Mouse (Mus musculus): ENCODE measurements around the gene Gxylt1. TPM values are rescaled to one million over a fixed set of nuclear protein-coding genes. Genes with fewer than 3 reads are reported as not detected.
A peak's percentile ranks its signal among the peaks of the same experiment; 100 is the strongest.

The Gxylt1 gene
- polyA plus RNA-seq, 1 experiment from 2014 or later: 5.9 TPM

- Histone ChIP-seq H3K27ac (replicated peaks) (peak overlapping the region; percentile 83), H3K9ac (peak overlapping the region; percentile 65), H3K27me3 (no peaks in the 10 kb centered on the region), H3K4me3 (peak overlapping the region; percentile 59), H3K4me2 (peak overlapping the region; percentile 90), H3K36me3 (no peaks in the 10 kb centered on the region), H3K4me1 (replicated peaks) (peaks cover 35% of the 10 kb centered on the region), H3K9me3 (no peaks in the 10 kb centered on the region)
- 42% methylated on average over 19 of the region's 19 CpGs for whole genome bisulfite sequencing
- no peak for ATAC-seq (ENCODE audit: low FRiP score, low read depth)
These were observed 946 bp downstream of the Gxylt1 start for GRCm38 (mm10) chr15:93273788-93274678.

- 0 out of 2 replicates have a peak overlapping the region, but pooled peaks have one; percentile 90 for H3K4me2 ChIP-seq
- 90% methylated on average over 9 of the region's 9 CpGs for WGBS
- ATAC-seq (ENCODE audit: low FRiP score, low read depth): no peak
- H3K4me1 ChIP-seq (replicated peaks): peaks cover 35% of the 10 kb centered on the region
- no peak overlapping the region for H3K9ac ChIP-seq
- no peaks in the 10 kb centered on the region for H3K9me3 ChIP-seq
- H3K4me3 ChIP-seq: no peak overlapping the region
- H3K36me3 ChIP-seq: no peaks in the 10 kb centered on the region
- H3K27ac ChIP-seq (replicated peaks): no peak overlapping the region
- no peaks in the 10 kb centered on the region for H3K27me3 ChIP-seq
These were observed 2.0 kb downstream of the Gxylt1 start for GRCm38 (mm10) chr15:93272948-93273347.

- no peak overlapping the region for H3K9ac ChIP-seq
- no peak overlapping the region for H3K4me3 ChIP-seq
- no peaks in the 10 kb centered on the region for H3K9me3 ChIP-seq
- ATAC-seq (ENCODE audit: low FRiP score, low read depth): no peak
- H3K27ac ChIP-seq (replicated peaks): no peak overlapping the region
- WGBS: 84% methylated on average over 9 of the region's 9 CpGs
- no peaks in the 10 kb centered on the region for H3K27me3 ChIP-seq
- no peaks in the 10 kb centered on the region for H3K36me3 ChIP-seq
- H3K4me1 ChIP-seq (replicated peaks): peaks cover 30% of the 10 kb centered on the region
- no peak overlapping the region for H3K4me2 ChIP-seq
These were observed 4.6 kb downstream of the Gxylt1 start for GRCm38 (mm10) chr15:93270289-93270855.

- 97% methylated on average over 7 of the region's 7 CpGs for WGBS
These were observed 5.4 kb downstream of the Gxylt1 start for GRCm38 (mm10) chr15:93269572-93269971.

GRCm38 (mm10) chr15:93268001-93268400, 7.0 kb downstream of the Gxylt1 start:
- Histone ChIP-seq H3K9ac (no peak overlapping the region), H3K27ac (replicated peaks) (no peak overlapping the region), H3K36me3 (no peaks in the 10 kb centered on the region), H3K4me2 (no peak overlapping the region), H3K9me3 (no peaks in the 10 kb centered on the region), H3K4me1 (replicated peaks) (peaks cover 18% of the 10 kb centered on the region), H3K4me3 (no peak overlapping the region), H3K27me3 (no peaks in the 10 kb centered on the region)
- ATAC-seq (ENCODE audit: low FRiP score, low read depth): no peak
- 95% methylated on average over 1 of the region's 1 CpGs for WGBS

More at GRCm38 (mm10) chr15:93269572-93269971, 5.4 kb downstream of the Gxylt1 start:
- Histone ChIP-seq H3K4me2 (no peak overlapping the region), H3K9ac (no peak overlapping the region), H3K27ac (replicated peaks) (no peak overlapping the region), H3K4me3 (no peak overlapping the region), H3K4me1 (replicated peaks) (peaks cover 30% of the 10 kb centered on the region), H3K27me3 (no peaks in the 10 kb centered on the region), H3K36me3 (no peaks in the 10 kb centered on the region), H3K9me3 (no peaks in the 10 kb centered on the region)
- no peak for ATAC-seq (ENCODE audit: low FRiP score, low read depth)

- H3K9me3 ChIP-seq: no peaks in the 10 kb centered on the region
- H3K27ac ChIP-seq (replicated peaks): no peak overlapping the region
- H3K9ac ChIP-seq: no peak overlapping the region
- no peaks in the 10 kb centered on the region for H3K36me3 ChIP-seq
- H3K4me2 ChIP-seq: no peak overlapping the region
- no peak for ATAC-seq (ENCODE audit: low FRiP score, low read depth)
- H3K27me3 ChIP-seq: no peaks in the 10 kb centered on the region
- H3K4me1 ChIP-seq (replicated peaks): peaks cover 13% of the 10 kb centered on the region
- no peak overlapping the region for H3K4me3 ChIP-seq
- 85% methylated on average over 8 of the region's 8 CpGs for WGBS
These were observed 7.5 kb downstream of the Gxylt1 start for GRCm38 (mm10) chr15:93267479-93267878.

GRCm38 (mm10) chr15:93266361-93266760, 8.6 kb downstream of the Gxylt1 start:
- Histone ChIP-seq H3K4me3 (no peak overlapping the region), H3K4me2 (no peak overlapping the region), H3K9me3 (no peaks in the 10 kb centered on the region), H3K27ac (replicated peaks) (no peak overlapping the region), H3K27me3 (no peaks in the 10 kb centered on the region), H3K36me3 (no peaks in the 10 kb centered on the region), H3K9ac (no peak overlapping the region), H3K4me1 (replicated peaks) (peaks cover 9% of the 10 kb centered on the region)
- no peak for ATAC-seq (ENCODE audit: low FRiP score, low read depth)
- 57% methylated on average over 16 of the region's 16 CpGs for WGBS

GRCm38 (mm10) chr15:93265728-93266127, 9.3 kb downstream of the Gxylt1 start:
- no peak overlapping the region for H3K4me3 ChIP-seq
- no peaks in the 10 kb centered on the region for H3K36me3 ChIP-seq
- H3K9me3 ChIP-seq: no peaks in the 10 kb centered on the region
- ATAC-seq (ENCODE audit: low FRiP score, low read depth): no peak
- H3K27ac ChIP-seq (replicated peaks): no peak overlapping the region
- H3K4me1 ChIP-seq (replicated peaks): peaks cover 9% of the 10 kb centered on the region
- 46% methylated on average over 2 of the region's 2 CpGs for WGBS
- H3K9ac ChIP-seq: no peak overlapping the region
- no peaks in the 10 kb centered on the region for H3K27me3 ChIP-seq
- H3K4me2 ChIP-seq: no peak overlapping the region

GRCm38 (mm10) chr15:93265231-93265630, 9.7 kb downstream of the Gxylt1 start:
- Histone ChIP-seq H3K9me3 (no peaks in the 10 kb centered on the region), H3K36me3 (no peaks in the 10 kb centered on the region), H3K27ac (replicated peaks) (no peak overlapping the region), H3K4me1 (replicated peaks) (peaks cover 6% of the 10 kb centered on the region; the same call in 1 of the 2 replicates), H3K9ac (no peak overlapping the region), H3K4me3 (no peak overlapping the region), H3K4me2 (no peak overlapping the region), H3K27me3 (no peaks in the 10 kb centered on the region)
- no peak for ATAC-seq (ENCODE audit: low FRiP score, low read depth)
- WGBS: 87% methylated on average over 3 of the region's 3 CpGs

GRCm38 (mm10) chr15:93264221-93264620, 10.8 kb downstream of the Gxylt1 start:
- H3K4me1 ChIP-seq (replicated peaks): peaks cover 6% of the 10 kb centered on the region; the same call in 1 of the 2 replicates
- WGBS: 88% methylated on average over 3 of the region's 3 CpGs
- H3K9me3 ChIP-seq: no peaks in the 10 kb centered on the region
- H3K27me3 ChIP-seq: no peaks in the 10 kb centered on the region
- H3K36me3 ChIP-seq: no peaks in the 10 kb centered on the region
- no peak for ATAC-seq (ENCODE audit: low FRiP score, low read depth)
- no peak overlapping the region for H3K4me3 ChIP-seq
- H3K4me2 ChIP-seq: no peak overlapping the region
- no peak overlapping the region for H3K27ac ChIP-seq (replicated peaks)
- H3K9ac ChIP-seq: no peak overlapping the region

GRCm38 (mm10) chr15:93263566-93263965, 11.4 kb downstream of the Gxylt1 start:
- H3K9ac ChIP-seq: no peak overlapping the region
- no peak for ATAC-seq (ENCODE audit: low FRiP score, low read depth)
- H3K36me3 ChIP-seq: 0 out of 2 replicates have a peak, but pooled peaks cover 3% of the 10 kb centered on the region
- WGBS: 88% methylated on average over 7 of the region's 7 CpGs
- no peaks in the 10 kb centered on the region for H3K27me3 ChIP-seq
- no peak overlapping the region for H3K4me3 ChIP-seq
- H3K9me3 ChIP-seq: no peaks in the 10 kb centered on the region
- no peak overlapping the region for H3K4me2 ChIP-seq
- no peak overlapping the region for H3K27ac ChIP-seq (replicated peaks)
- peaks cover 6% of the 10 kb centered on the region; the same call in 1 of the 2 replicates for H3K4me1 ChIP-seq (replicated peaks)

- Histone ChIP-seq H3K4me1 (replicated peaks) (peaks cover 6% of the 10 kb centered on the region; the same call in 1 of the 2 replicates), H3K27ac (replicated peaks) (no peak overlapping the region), H3K4me2 (no peak overlapping the region), H3K9ac (no peak overlapping the region), H3K36me3 (peaks cover 11% of the 10 kb centered on the region; the same call in 1 of the 2 replicates), H3K4me3 (no peak overlapping the region), H3K9me3 (no peaks in the 10 kb centered on the region), H3K27me3 (no peaks in the 10 kb centered on the region)
- no peak for ATAC-seq (ENCODE audit: low FRiP score, low read depth)
- 66% methylated on average over 5 of the region's 5 CpGs for WGBS
These were observed 12.2 kb downstream of the Gxylt1 start for GRCm38 (mm10) chr15:93262818-93263217.
